Mouse (Mus musculus) hindbrain, embryonic 11.5 days (tissue): ENCODE results near the gene Slitrk6. TPM values are rescaled to one million over a fixed set of nuclear protein-coding genes. Genes with fewer than 3 reads are reported as not detected.

Experiments
- ATAC-seq: fragments of 200-750 bp; cut with Nextera tagmentation; 2 replicates; pipeline ENCODE4 v1.8.0; 2017; ENCODE audit warnings: mild to moderate bottlenecking, moderate TSS enrichment, moderate library complexity; ENCODE audit not compliant: low FRiP score
- DNase-seq: peaks from one replicate; pipeline ENCODE4 v3.0.0-alpha.2; 2015; ENCODE audit warnings: low spot score
- H3K27ac ChIP-seq: fragments of 300-500 bp; sonication (generic); 2 replicates; pipeline ENCODE4 v1.5.1; 2014; ENCODE audit warnings: mild to moderate bottlenecking, low read depth, low read length
- H3K27me3 ChIP-seq: fragments of 300-500 bp; sonication (generic); 2 replicates; pipeline ENCODE4 v1.6.1; 2014; ENCODE audit warnings: mild to moderate bottlenecking, low read length, moderate library complexity, mixed read lengths; ENCODE audit not compliant: control insufficient read depth, insufficient read depth
- H3K36me3 ChIP-seq: fragments of 300-500 bp; sonication (generic); 2 replicates; pipeline ENCODE4 v1.6.1; 2014; ENCODE audit warnings: mild to moderate bottlenecking, low read length, moderate library complexity, mixed read lengths; ENCODE audit not compliant: control insufficient read depth, insufficient read depth
- H3K4me1 ChIP-seq: fragments of 300-500 bp; sonication (generic); replicated peaks from 2 replicates; pipeline ENCODE4 v1.6.1; 2014; ENCODE audit warnings: low read length, mixed read lengths; ENCODE audit not compliant: control insufficient read depth, insufficient read depth
- H3K4me2 ChIP-seq: fragments of 300-500 bp; sonication (generic); replicated peaks from 2 replicates; pipeline ENCODE4 v1.6.1; 2014; ENCODE audit warnings: mild to moderate bottlenecking, low read depth, low read length
- H3K4me3 ChIP-seq: fragments of 300-500 bp; sonication (generic); 2 replicates; pipeline ENCODE4 v1.5.1; 2014; ENCODE audit warnings: low read depth, low read length
- H3K9ac ChIP-seq: fragments of 300-500 bp; sonication (generic); 2 replicates; pipeline ENCODE4 v1.6.1; 2014; ENCODE audit warnings: low read depth, low read length
- H3K9me3 ChIP-seq: fragments of 300-500 bp; sonication (generic); 2 replicates; pipeline ENCODE4 v1.6.1; 2016; ENCODE audit warnings: low read length; ENCODE audit not compliant: control insufficient read depth
- WGBS: fragments of 180-500 bp; shearing (Covaris S2); extraction: QIAGEN DNeasy Blood & Tissue Kit; methylation state at CpG from one replicate; pipeline ENCODE4 v1.1.7; 2014; 5-methylcytosine and 5-hydroxymethylcytosine counted together
- polyA plus RNA-seq: library from polyadenylated mRNA; unstranded; fragments of >200 nt; fragmentation: Nextera tagmentation; extraction: Ambion mirVana; gene quantifications from 2 replicates; pipeline ENCODE4 v1.2.1, GENCODE M21; 2014

Slitrk6 gene
- 7.6 and 8.2 TPM in 2 replicates for polyA plus RNA-seq

GRCm38 (mm10) chr14:110754484-110755307 is at the start of gene Slitrk6:
Slitrk6 (minus strand) TSS chr14:110755149.
- peak; percentile 89 for ATAC-seq
- peak; percentile 31 for DNase-seq
- H3K36me3 ChIP-seq = no peaks in the 10 kb centered on the region
- no peaks in the 10 kb centered on the region for H3K27me3 ChIP-seq
- H3K4me1 ChIP-seq = no peaks in the 10 kb centered on the region
- H3K27ac ChIP-seq = no peak within 1 kb of the TSS
- H3K9ac ChIP-seq = 0 out of 2 replicates have a peak within 1 kb of the TSS, but pooled peaks have one; percentile 11
- WGBS = 32% methylated on average over 11 of the region's 11 CpGs
- H3K4me2 ChIP-seq = peak within 1 kb of the TSS; percentile 36
- peak within 1 kb of the TSS; percentile 23 for H3K4me3 ChIP-seq
- H3K9me3 ChIP-seq = no peaks in the 10 kb centered on the region

- peak; percentile 24 for DNase-seq
- no peaks in the 10 kb centered on the region for H3K27me3 ChIP-seq
- ATAC-seq = no peak
- no peaks in the 10 kb centered on the region for H3K36me3 ChIP-seq
- H3K9ac ChIP-seq = no peak overlapping the region
- no peaks in the 10 kb centered on the region for H3K4me1 ChIP-seq
- no peaks in the 10 kb centered on the region for H3K9me3 ChIP-seq
- H3K27ac ChIP-seq = no peak overlapping the region
- no peak overlapping the region for H3K4me2 ChIP-seq
- no peak overlapping the region for H3K4me3 ChIP-seq
Measured at GRCm38 (mm10) chr14:110777546-110777945, 22.6 kb upstream of the Slitrk6 start.

- H3K9me3 ChIP-seq = no peaks in the 10 kb centered on the region
- no peaks in the 10 kb centered on the region for H3K4me1 ChIP-seq
- no peak overlapping the region for H3K4me2 ChIP-seq
- no peak overlapping the region for H3K4me3 ChIP-seq
- H3K27me3 ChIP-seq = no peaks in the 10 kb centered on the region
- ATAC-seq = no peak
- H3K9ac ChIP-seq = no peak overlapping the region
- H3K36me3 ChIP-seq = no peaks in the 10 kb centered on the region
- H3K27ac ChIP-seq = no peak overlapping the region
- no peak for DNase-seq
- 94% methylated on average over 1 of the region's 1 CpGs for WGBS
Measured at GRCm38 (mm10) chr14:110770694-110771093, 15.7 kb upstream of the Slitrk6 start.

GRCm38 (mm10) chr14:110762588-110763220 is 7.8 kb upstream of the Slitrk6 start:
- H3K4me2 ChIP-seq = no peak overlapping the region
- no peaks in the 10 kb centered on the region for H3K9me3 ChIP-seq
- no peaks in the 10 kb centered on the region for H3K4me1 ChIP-seq
- H3K27me3 ChIP-seq = no peaks in the 10 kb centered on the region
- WGBS = 22% methylated on average over 7 of the region's 7 CpGs
- no peaks in the 10 kb centered on the region for H3K36me3 ChIP-seq
- H3K4me3 ChIP-seq = no peak overlapping the region
- H3K27ac ChIP-seq = no peak overlapping the region
- DNase-seq (peak; percentile 49), ATAC-seq (peak; percentile 68)
- no peak overlapping the region for H3K9ac ChIP-seq

- ATAC-seq = no peak
- Histone ChIP-seq H3K27ac (no peak overlapping the region), H3K9ac (no peak overlapping the region), H3K36me3 (no peaks in the 10 kb centered on the region), H3K27me3 (no peaks in the 10 kb centered on the region), H3K4me3 (no peak overlapping the region), H3K4me2 (no peak overlapping the region), H3K4me1 (no peaks in the 10 kb centered on the region), H3K9me3 (no peaks in the 10 kb centered on the region)
- no peak for DNase-seq
- WGBS = 65% methylated on average over 1 of the region's 1 CpGs
Measured at GRCm38 (mm10) chr14:110760909-110761308, 6.0 kb upstream of the Slitrk6 start.

GRCm38 (mm10) chr14:110755308-110755650 is 330 bp upstream of the Slitrk6 start:
- DNase-seq (no peak), ATAC-seq (peak; percentile 49)
- no peaks in the 10 kb centered on the region for H3K36me3 ChIP-seq
- H3K4me1 ChIP-seq = no peaks in the 10 kb centered on the region
- no peak overlapping the region for H3K4me3 ChIP-seq
- H3K27ac ChIP-seq = no peak overlapping the region
- no peaks in the 10 kb centered on the region for H3K27me3 ChIP-seq
- no peak overlapping the region for H3K4me2 ChIP-seq
- H3K9ac ChIP-seq = no peak overlapping the region
- 58% methylated on average over 4 of the region's 4 CpGs for WGBS
- no peaks in the 10 kb centered on the region for H3K9me3 ChIP-seq

GRCm38 (mm10) chr14:110739861-110740260 is 15.1 kb downstream of the Slitrk6 start:
- Histone ChIP-seq H3K27ac (no peak overlapping the region), H3K4me3 (no peak overlapping the region), H3K27me3 (no peaks in the 10 kb centered on the region), H3K9me3 (no peaks in the 10 kb centered on the region), H3K9ac (no peak overlapping the region), H3K4me1 (no peaks in the 10 kb centered on the region), H3K36me3 (no peaks in the 10 kb centered on the region), H3K4me2 (no peak overlapping the region)
- 26% methylated on average over 7 of the region's 7 CpGs for WGBS
- ATAC-seq (peak; percentile 94), DNase-seq (peak; percentile 40)

GRCm38 (mm10) chr14:110739368-110739767 is 15.6 kb downstream of the Slitrk6 start:
- Histone ChIP-seq H3K4me1 (no peaks in the 10 kb centered on the region), H3K27me3 (no peaks in the 10 kb centered on the region), H3K27ac (no peak overlapping the region), H3K9ac (no peak overlapping the region), H3K36me3 (no peaks in the 10 kb centered on the region), H3K4me3 (no peak overlapping the region), H3K9me3 (no peaks in the 10 kb centered on the region), H3K4me2 (no peak overlapping the region)
- WGBS = 81% methylated on average over 1 of the region's 1 CpGs
- peak; percentile 58 for ATAC-seq
- DNase-seq = no peak
